Mouse (Mus musculus): ENCODE measurements around the gene Gapdh. TPM values are rescaled to one million over a fixed set of nuclear protein-coding genes. Genes with fewer than 3 reads are reported as not detected.

Gene Gapdh
- total RNA-seq, 2 experiments from 2014 or later = 2,223 to 4,104 TPM

Small RNA genes lying within 50 kb of the gene (microRNA-seq; reads per million reads assigned to microRNA genes)
- gene Mir3098 (ENCODE audit: borderline number of aligned reads in 2 of 2) = 0.95 to 3.1 reads per million in 2 experiments

Other genes with a start within 250 kb of the Gapdh start
- 100 to 1,000 TPM; 770 to 874 TPM for gene Ptms, start 246.4 kb downstream of the Gapdh start, total RNA-seq (2021)
- 100 to 1,000 TPM; 298 to 321 TPM for gene Mlf2, start 235.1 kb downstream of the Gapdh start, total RNA-seq (2021)
- gene Cops7a, start 200.9 kb downstream of the Gapdh start, total RNA-seq (2021) = 100 to 1,000 TPM; 112 to 141 TPM
- gene Pianp, start 169.8 kb downstream of the Gapdh start, total RNA-seq (2021) = 1 to 10 TPM; 1.6 to 3.0 TPM
- gene Zfp384, start 157.3 kb downstream of the Gapdh start, total RNA-seq (2021) = 10 to 100 TPM; 56.0 to 56.1 TPM
- gene Ing4, start 126.7 kb downstream of the Gapdh start, total RNA-seq (2021) = 10 to 100 TPM; 45.3 to 53.4 TPM
- gene Acrbp, start 116.8 kb downstream of the Gapdh start, total RNA-seq (2021) = 1 to 10 TPM; 7.8 to 9.6 TPM
- gene Lpar5, start 98.5 kb downstream of the Gapdh start, total RNA-seq (2021) = under 1 TPM; 0.40 to 0.93 TPM
- gene Chd4, start 70.5 kb downstream of the Gapdh start, total RNA-seq (2021) = 100 to 1,000 TPM; 150 to 190 TPM
- 10 to 100 TPM; 51.6 to 61.3 TPM for gene Nop2, start 34.6 kb downstream of the Gapdh start, total RNA-seq (2021)
- 10 to 100 TPM; 19.4 to 20.4 TPM for gene Iffo1, start 21.2 kb downstream of the Gapdh start, total RNA-seq (2021)
- gene Ncapd2, start 25.2 kb upstream of the Gapdh start, total RNA-seq (2021) = 10 to 100 TPM; 15.3 to 17.1 TPM
- 100 to 1,000 TPM; 161 to 206 TPM for gene Mrpl51, start 25.3 kb upstream of the Gapdh start, total RNA-seq (2021)
- gene Vamp1, start 49.1 kb upstream of the Gapdh start, total RNA-seq (2021) = 10 to 100 TPM; 33.5 to 39.1 TPM
- gene Tapbpl, start 65.4 kb upstream of the Gapdh start, total RNA-seq (2021) = 10 to 100 TPM; 10.9 to 19.5 TPM
- gene Cd27, start 70.5 kb upstream of the Gapdh start, total RNA-seq (2021) = under 1 TPM; 0.38 to 0.46 TPM
- gene Tuba3a, start 119.6 kb upstream of the Gapdh start, total RNA-seq (2021) = not detected
- 10 to 100 TPM; 56.6 to 78.9 TPM for gene Ltbr, start 147.4 kb upstream of the Gapdh start, total RNA-seq (2021)
- 1 to 10 TPM; 1.3 to 1.7 TPM for gene Scnn1a, start 154.2 kb upstream of the Gapdh start, total RNA-seq (2021)
- 100 to 1,000 TPM; 185 to 291 TPM for gene Tnfrsf1a, start 182.9 kb upstream of the Gapdh start, total RNA-seq (2021)
- gene Plekhg6, start 214.3 kb upstream of the Gapdh start, total RNA-seq (2021) = under 1 TPM in 1 of 2 experiments, not detected in 1; 0.13 TPM

Measured in adrenal gland, adult 18-20 months (tissue).